Mouse (Mus musculus) embryo, embryonic 9.5 days (tissue): ENCODE data around the gene Ddx43.
A peak's percentile ranks its signal among the peaks of the same experiment; 100 is the strongest.
"Not testable (repeated sequence)": the region's sequence is repeated elsewhere in the genome, so short reads cannot be mapped to it uniquely, and the experiment has no call there.

Experiments used
- DNase-seq: peaks from one replicate; pipeline ENCODE4 v3.0.0-alpha.2; 2017; ENCODE audit errors: extremely low spot score

Ddx43 gene

DNA sequence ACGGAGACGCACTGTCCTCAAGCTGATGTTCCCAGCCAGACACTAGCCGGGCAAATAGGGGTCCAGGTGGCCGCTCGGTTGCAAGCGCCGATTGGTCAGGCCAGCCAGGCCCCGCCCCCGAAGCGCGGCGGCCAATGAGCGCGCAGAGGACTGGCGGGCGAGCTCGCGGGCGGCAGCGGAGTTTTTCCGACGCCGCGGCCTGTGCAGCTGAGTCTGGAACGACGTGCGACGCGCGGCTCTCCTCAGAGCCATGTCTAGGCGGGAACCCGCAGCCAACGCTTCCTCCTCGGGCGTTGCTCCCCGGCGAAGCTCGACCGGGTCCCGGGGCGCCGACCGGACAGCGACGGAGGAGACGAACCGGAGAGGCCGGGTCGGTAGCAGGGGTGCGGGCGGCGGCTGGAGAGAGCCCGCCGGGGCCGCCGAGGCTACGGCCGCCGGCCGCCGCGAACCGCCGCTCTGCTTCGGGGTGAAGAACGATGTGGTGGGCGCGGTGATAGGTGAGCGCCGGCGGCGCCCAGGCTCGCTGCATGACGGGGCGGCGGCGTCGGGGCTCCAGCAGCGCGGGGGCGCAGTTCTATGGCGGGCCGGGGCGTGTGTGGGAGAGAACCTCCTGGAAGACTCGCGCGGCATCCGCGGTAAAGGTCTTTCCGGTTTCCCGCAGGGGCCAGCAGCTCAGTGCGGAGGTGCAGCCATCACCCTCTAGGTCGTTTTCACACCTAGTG is at the start of gene Ddx43:
Ddx43 (plus strand) TSS at position 148 of the 722 bp plus-strand sequence.
- peak; percentile 76 for DNase-seq

DNA sequence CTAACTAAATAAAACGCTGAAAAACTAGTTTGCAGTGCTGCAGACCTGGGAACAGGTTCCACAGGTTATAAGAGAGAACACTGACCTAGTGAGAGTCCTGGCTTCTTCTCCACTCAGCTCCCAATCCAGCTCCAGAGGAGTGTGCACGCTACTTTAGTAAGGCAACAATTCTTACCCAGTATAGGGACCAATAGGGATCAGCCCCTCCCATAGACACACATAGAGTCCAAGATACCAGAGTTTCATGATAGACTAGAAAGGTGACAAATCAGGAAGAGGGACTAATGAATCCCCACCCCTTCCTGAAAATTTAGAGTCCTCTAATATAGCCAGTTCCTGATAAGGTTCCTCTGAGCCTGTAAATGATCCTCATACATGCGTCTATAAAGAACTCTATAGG is 48.6 kb upstream of the Ddx43 start:
- no peak for DNase-seq

DNA sequence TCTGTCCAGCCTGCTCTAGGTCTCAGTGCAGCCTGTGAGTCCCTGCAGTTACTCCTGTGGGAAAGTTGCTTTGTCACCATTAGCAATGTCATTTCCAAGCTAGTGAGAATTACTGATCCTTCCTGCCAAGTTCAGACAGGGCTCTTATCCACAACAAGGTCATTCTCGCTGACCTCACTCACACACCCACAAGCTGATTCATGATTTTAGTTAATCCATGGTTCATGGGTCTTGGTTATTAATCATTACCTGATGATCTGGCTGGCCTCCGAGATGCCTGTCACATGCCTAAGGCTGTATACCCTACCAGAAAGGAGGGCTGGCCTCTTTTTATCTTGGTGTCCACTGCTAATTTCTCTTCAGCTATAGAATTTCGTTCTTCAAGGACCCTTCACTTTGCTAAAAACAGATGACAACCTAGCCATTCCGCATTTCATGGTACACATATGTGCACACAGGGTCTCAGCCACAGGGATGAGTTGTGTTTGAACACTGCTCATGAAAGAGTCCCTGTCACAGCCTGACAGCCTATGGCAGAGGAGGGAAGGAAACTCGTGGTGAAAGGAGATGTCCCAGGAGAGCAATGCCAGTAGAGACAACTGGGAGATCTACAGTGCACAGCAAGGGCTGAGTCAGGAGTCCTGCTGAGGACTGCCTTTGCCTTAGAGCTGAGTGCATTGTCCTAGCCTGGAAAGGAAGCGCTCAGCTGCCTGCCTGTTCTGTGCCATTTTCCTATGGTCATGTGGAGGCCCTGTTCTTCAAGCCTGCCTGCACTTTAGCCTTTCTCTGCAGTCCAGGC is 47.2 kb upstream of the Ddx43 start:
- not testable (repeated sequence) for DNase-seq

- not testable (repeated sequence) for DNase-seq
These were observed 46.4 kb upstream of the Ddx43 start for GRCm38 (mm10) chr9:78349141-78349540.

- DNase-seq: not testable (repeated sequence)
These were observed 45.6 kb upstream of the Ddx43 start for GRCm38 (mm10) chr9:78350007-78350406.

GRCm38 (mm10) chr9:78351504-78352220 is 43.9 kb upstream of the Ddx43 start:
- DNase-seq: no peak

DNA sequence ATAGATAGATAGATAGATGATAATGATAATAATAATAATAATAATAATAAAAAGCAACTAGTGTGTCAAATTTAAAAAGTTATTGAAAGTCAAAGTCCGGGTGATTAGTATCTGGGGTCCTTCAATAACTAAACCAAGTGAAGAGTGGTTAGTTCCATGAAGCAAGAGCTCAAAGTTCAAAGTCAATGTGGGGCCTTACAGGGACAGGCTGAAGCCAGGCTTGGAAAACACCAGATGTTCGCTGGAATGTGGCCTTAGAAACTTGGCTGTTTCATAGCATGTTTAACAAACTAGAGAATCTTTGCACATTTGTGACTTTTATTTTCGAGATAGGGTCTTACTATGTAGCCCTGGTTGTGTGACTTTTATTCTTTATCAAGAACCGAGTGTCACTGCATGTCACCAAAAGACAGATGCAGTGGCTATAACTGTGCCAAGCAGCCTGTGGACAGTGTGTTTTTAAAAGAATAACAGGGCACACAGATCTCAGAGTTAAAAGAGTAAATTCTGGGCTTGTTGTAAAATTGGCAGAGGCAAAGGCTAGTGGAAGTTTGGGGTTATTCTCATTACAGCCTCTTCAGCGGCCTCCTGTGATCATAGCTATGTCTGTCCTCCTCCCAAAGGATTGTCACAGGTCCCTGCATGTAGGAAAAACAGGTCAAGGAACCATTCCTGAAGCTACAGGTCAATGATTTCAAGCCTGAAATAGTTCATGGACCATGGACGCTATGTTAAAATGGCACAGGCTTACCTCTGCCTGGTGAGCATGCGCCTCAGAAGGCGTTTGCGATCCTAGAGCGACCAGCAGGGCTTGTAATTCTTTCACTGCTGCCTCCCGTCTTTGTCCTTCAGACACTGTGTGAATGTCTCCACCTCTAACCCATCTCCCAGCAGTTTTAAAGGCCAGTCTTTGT is 40.7 kb upstream of the Ddx43 start:
- DNase-seq: no peak

- no peak for DNase-seq
These were observed 40.0 kb upstream of the Ddx43 start, which contains the start of gene Gsta2 for GRCm38 (mm10) chr9:78355611-78356010. Gene Gsta2 (minus strand): TSS chr9:78355788.

- peak; percentile 70 for DNase-seq
These were observed 37.5 kb upstream of the Ddx43 start for GRCm38 (mm10) chr9:78358053-78358452.

- no peak for DNase-seq
These were observed 35.7 kb upstream of the Ddx43 start for GRCm38 (mm10) chr9:78359750-78360483.

GRCm38 (mm10) chr9:78360484-78360872 is 35.1 kb upstream of the Ddx43 start:
- no peak for DNase-seq

DNA sequence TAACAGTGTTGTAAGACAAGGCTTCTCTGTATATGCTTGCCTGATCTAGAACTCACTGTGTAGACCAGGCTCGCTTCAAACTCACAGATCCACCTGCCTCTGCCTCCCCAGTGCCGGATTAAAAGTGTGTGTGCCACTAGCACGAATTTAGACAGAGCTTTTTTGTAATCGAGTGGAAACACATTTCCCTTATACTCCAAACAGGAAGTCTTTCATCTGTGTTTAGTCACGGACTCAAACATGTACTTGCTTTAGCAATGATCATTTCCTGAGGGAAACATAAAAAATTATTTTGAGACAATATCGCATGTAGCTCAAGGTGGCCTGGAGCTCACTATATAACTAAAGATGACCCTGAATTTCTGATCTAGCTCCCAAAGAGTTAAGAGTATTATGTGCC is 32.2 kb upstream of the Ddx43 start:
- no peak for DNase-seq

DNA sequence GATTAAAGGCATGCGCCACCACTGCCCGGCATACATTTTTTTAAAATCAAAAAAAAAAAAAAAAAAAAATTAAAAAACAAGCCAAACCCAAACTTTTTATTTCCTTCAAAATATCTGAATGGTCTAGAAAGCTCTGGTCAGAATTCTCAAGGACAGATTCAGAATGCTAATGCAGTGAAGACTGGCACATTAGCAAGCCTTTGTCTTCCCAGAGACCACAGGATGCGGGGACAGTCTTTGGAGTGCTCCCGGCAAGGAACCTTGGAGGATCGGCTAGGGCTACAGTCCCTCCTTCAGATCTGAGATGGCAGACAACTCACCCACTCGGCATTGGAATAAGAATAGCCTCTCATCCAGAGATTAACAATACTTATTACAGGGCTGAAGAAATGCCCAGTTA is 30.9 kb upstream of the Ddx43 start:
- DNase-seq: no peak

GRCm38 (mm10) chr9:78365850-78366544 is 29.6 kb upstream of the Ddx43 start:
- no peak for DNase-seq

- DNase-seq: not testable (repeated sequence)
These were observed 27.6 kb upstream of the Ddx43 start, which contains the start of gene Dppa5a for GRCm38 (mm10) chr9:78367959-78368358. Gene Dppa5a (minus strand): TSS chr9:78368177.

GRCm38 (mm10) chr9:78368671-78369293 is 26.8 kb upstream of the Ddx43 start:
- no peak for DNase-seq

DNA sequence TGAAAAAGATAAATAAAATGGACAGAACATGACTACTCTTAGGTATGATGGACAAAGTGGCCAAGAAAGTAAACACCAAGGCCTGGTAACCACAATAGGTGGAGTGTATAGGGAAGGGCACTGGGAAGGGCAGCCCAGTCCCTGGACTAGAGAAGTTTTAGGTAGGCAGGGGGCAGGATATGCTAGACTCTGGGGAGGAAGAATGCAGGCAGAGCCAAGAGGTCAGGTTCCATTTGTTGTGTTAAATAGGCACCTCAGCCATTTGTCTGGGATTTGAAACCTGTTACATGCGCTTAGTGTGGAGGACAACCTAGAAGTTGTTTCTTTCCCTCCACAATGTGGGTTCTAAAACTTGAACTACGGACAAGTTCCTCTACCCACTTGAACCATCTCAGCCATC is 26.2 kb upstream of the Ddx43 start:
- no peak for DNase-seq

- no peak for DNase-seq
These were observed 25.8 kb upstream of the Ddx43 start for GRCm38 (mm10) chr9:78369786-78370185.

- DNase-seq: no peak
These were observed 24.1 kb upstream of the Ddx43 start for GRCm38 (mm10) chr9:78371441-78371840.
